Comparison of ENCODE assay signal across 18 mouse cellular contexts in the genomic region with DNA sequence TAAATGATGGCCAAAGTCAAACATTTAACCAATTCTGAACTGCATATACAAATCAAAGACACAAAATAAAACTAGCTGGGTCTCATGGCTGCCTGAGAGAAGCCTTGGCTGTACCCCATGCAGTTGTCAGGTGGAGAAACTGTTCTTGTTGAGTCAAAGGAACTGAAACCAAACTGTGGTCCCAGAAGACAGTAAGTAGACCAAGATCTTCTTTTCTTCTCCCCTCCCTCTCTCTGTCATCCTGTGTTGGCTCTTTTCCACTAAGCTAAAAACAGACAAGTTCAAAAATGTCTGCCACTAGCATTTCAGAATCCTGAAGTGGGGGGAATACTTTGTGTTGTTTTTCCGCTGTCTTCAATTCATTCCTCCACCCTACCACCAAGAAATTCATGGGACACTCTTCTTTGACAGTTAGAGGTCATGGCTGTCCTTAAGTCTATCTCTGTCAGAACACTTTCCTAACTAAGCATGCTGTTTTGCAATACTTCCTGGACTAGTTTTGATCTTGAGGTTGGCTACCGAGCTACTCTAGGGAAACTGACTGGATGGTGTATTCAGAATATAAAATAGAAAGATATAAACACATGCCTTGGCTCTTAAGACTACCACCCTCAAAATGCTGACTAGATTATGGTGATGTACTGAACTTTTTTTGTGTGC. TPM values are rescaled to one million over a fixed set of nuclear protein-coding genes. Genes with fewer than 3 reads are reported as not detected.
DNase-seq lines count a peak whose midpoint lies in the region; ATAC-seq and TF ChIP-seq lines count a peak whose summit lies in the region.
"Had no signal": no experiment of that assay in that cellular context is flagged by ENCODE, and none has a peak within 500 bp of the region (broad histone marks: within the 10 kb centered on the region; RNA-seq: fewer than 3 reads in every experiment).

No protein-coding gene starts in this region.

- TF ChIP-seq POLR2A in thymus, adult 2 months (IDR thresholded peaks at IDR 0.05; ENCODE audit: control insufficient read depth, extremely low read depth, insufficient read depth, low read length, poor library complexity): no peak
- no peak for TF ChIP-seq POLR2A in lung, adult 2 months (IDR thresholded peaks at IDR 0.05; ENCODE audit: borderline replicate concordance, extremely low read depth, low read depth, low read length)

- H3K4me1 ChIP-seq in thymus, adult 2 months (replicated peaks; ENCODE audit: control insufficient read depth, insufficient read depth, low read length): peaks cover 16% of the 10 kb centered on the region
- H3K4me1 ChIP-seq in liver, postnatal 0 days (ENCODE audit: insufficient read depth): peaks cover 25% of the 10 kb centered on the region
- no peaks in the 10 kb centered on the region; the same call in 1 of the 2 replicates for H3K4me1 ChIP-seq in lung, adult 2 months (ENCODE audit: control insufficient read depth, insufficient read depth, low read length)
- 0 out of 2 replicates have a peak, but pooled peaks cover 3% of the 10 kb centered on the region for H3K4me1 ChIP-seq in intestine, embryonic 15.5 days (replicated peaks)
- H3K4me1 ChIP-seq: midbrain, embryonic 13.5 days had no signal

- peak overlapping the region; percentile 81 for H3K27ac ChIP-seq in thymus, adult 2 months (ENCODE audit: control insufficient read depth, insufficient read depth, low read length)
- peak overlapping the region; percentile 55 for H3K27ac ChIP-seq in liver, postnatal 0 days (ENCODE audit: low read depth)
- no peak overlapping the region for H3K27ac ChIP-seq in intestine, embryonic 15.5 days
- H3K27ac ChIP-seq: limb, embryonic 12.5 days; midbrain, embryonic 13.5 days had no signal

- no peak overlapping the region for H3K9ac ChIP-seq in liver, postnatal 0 days (replicated peaks)
- no peak overlapping the region for H3K9ac ChIP-seq in intestine, embryonic 15.5 days
- H3K9ac ChIP-seq: limb, embryonic 12.5 days; midbrain, embryonic 13.5 days had no signal

- peak; percentile 55 for DNase-seq in thymus, adult 2 months
- DNase-seq in thymus, postnatal 4 days: no peak
- DNase-seq in T-cell, adult 2 months (ENCODE audit: low spot score): peak; percentile 67
- DNase-seq in liver, postnatal 0 days: no peak
- DNase-seq in thymus, postnatal 14 days: peak; percentile 58
- DNase-seq in lung, adult 2 months: no peak
- DNase-seq in frontal cortex, adult 2 months (ENCODE audit: extremely low spot score in 1 of 2, low spot score in 1 of 2): no peak
- DNase-seq: cerebellum, adult 2 months; embryo, embryonic 11 days; heart, postnatal 4 days; kidney, adult 18-20 months; kidney, postnatal 25 days; layer of hippocampus, postnatal 36 days; retina, postnatal 1 day had no signal

- H3K4me3 ChIP-seq in thymus, adult 2 months (ENCODE audit: control insufficient read depth, insufficient read depth, low read length): no peak overlapping the region
- H3K4me3 ChIP-seq in liver, postnatal 0 days (ENCODE audit: low read depth, low read length): no peak overlapping the region
- H3K4me3 ChIP-seq in lung, adult 2 months (replicated peaks; ENCODE audit: extremely low read depth, low read depth, low read length): no peak overlapping the region
- H3K4me3 ChIP-seq in intestine, embryonic 15.5 days (replicated peaks): no peak overlapping the region
- H3K4me3 ChIP-seq: limb, embryonic 12.5 days; midbrain, embryonic 13.5 days had no signal

- H3K4me2 ChIP-seq in liver, postnatal 0 days (ENCODE audit: low read depth, low read length): peak overlapping the region; percentile 30; the same call in 1 of the 2 replicates
- H3K4me2 ChIP-seq in intestine, embryonic 15.5 days (replicated peaks): no peak overlapping the region
- H3K4me2 ChIP-seq: limb, embryonic 12.5 days; midbrain, embryonic 13.5 days had no signal

- H3K36me3 ChIP-seq in thymus, adult 2 months (ENCODE audit: control insufficient read depth, insufficient read depth, low read length): 0 out of 2 replicates have a peak, but pooled peaks cover 3% of the 10 kb centered on the region
- H3K36me3 ChIP-seq in liver, postnatal 0 days (replicated peaks; ENCODE audit: insufficient read depth, low read length): no peaks in the 10 kb centered on the region
- no peaks in the 10 kb centered on the region for H3K36me3 ChIP-seq in intestine, embryonic 15.5 days
- H3K36me3 ChIP-seq: limb, embryonic 12.5 days; midbrain, embryonic 13.5 days had no signal

- no peaks in the 10 kb centered on the region for H3K27me3 ChIP-seq in thymus, adult 2 months (ENCODE audit: control insufficient read depth, insufficient read depth, low read length)
- H3K27me3 ChIP-seq in liver, postnatal 0 days (ENCODE audit: insufficient read depth, low read length): no peaks in the 10 kb centered on the region
- no peaks in the 10 kb centered on the region for H3K27me3 ChIP-seq in intestine, embryonic 15.5 days (replicated peaks)
- H3K27me3 ChIP-seq: limb, embryonic 12.5 days; midbrain, embryonic 13.5 days had no signal

- TF ChIP-seq EP300 in liver, postnatal 0 days (IDR thresholded peaks at IDR 0.05; ENCODE audit: low read depth): 0 out of 2 replicates have a peak, but pooled peaks have one; percentile 5

- WGBS in thymus, adult 2 months: 14% methylated on average over 2 of the region's 2 CpGs
- 65% methylated on average over 2 of the region's 2 CpGs for WGBS in liver, postnatal 0 days (ENCODE audit: insufficient replicate concordance)
- 48% methylated on average over 2 of the region's 2 CpGs for WGBS in lung, adult 2 months
- 87% methylated on average over 2 of the region's 2 CpGs for WGBS in intestine, embryonic 15.5 days

- H3K9me3 ChIP-seq in liver, postnatal 0 days (ENCODE audit: low read length): no peaks in the 10 kb centered on the region
- H3K9me3 ChIP-seq in intestine, embryonic 15.5 days: no peaks in the 10 kb centered on the region
- H3K9me3 ChIP-seq: limb, embryonic 12.5 days; midbrain, embryonic 13.5 days had no signal

- ATAC-seq in liver, postnatal 0 days: no peak
- no peak for ATAC-seq in intestine, embryonic 15.5 days
- ATAC-seq: forebrain, embryonic 16.5 days; midbrain, embryonic 13.5 days had no signal

- TF ChIP-seq CTCF in thymus, adult 2 months (IDR thresholded peaks at IDR 0.05; ENCODE audit: borderline replicate concordance, control insufficient read depth, extremely low read depth, insufficient read depth, low read length, poor library complexity): no peak
- no peak for TF ChIP-seq CTCF in liver, postnatal 0 days (IDR thresholded peaks at IDR 0.05; ENCODE audit: low read depth)
- no peak for TF ChIP-seq CTCF in lung, adult 2 months (IDR thresholded peaks at IDR 0.05; ENCODE audit: insufficient read depth, low read length)

RNA-seq across cellular contexts. Expression of a gene that starts 9.2 kb away (rescaled TPM):
- polyA plus RNA-seq in thymus, adult 2 months (2012; rRNA removed): 291 and 334 TPM in 2 replicates
- 61.3 and 73.3 TPM in 2 replicates for polyA plus RNA-seq in liver, postnatal 0 days (2015; fragmentation: Nextera tagmentation; extraction: Ambion mirVana)
- polyA plus RNA-seq in lung, adult 2 months (2012; rRNA removed): 97.9 and 103 TPM in 2 replicates
- polyA plus RNA-seq in frontal cortex, adult 2 months (2012; rRNA removed): 33.8 and 39.7 TPM in 2 replicates
- 107 and 119 TPM in 2 replicates for polyA plus RNA-seq in intestine, embryonic 15.5 days (2015; fragmentation: Nextera tagmentation; extraction: Ambion mirVana)

Comparison
In these comparisons a context has a peak if more than half of its experiments do, and no peak if none do; other contexts are left out.
1. DNase-seq: peak in thymus, adult 2 months (single experiment), T-cell, adult 2 months (single experiment) and thymus, postnatal 14 days (single experiment); none in thymus, postnatal 4 days (single experiment), liver, postnatal 0 days (single experiment), lung, adult 2 months (single experiment) and frontal cortex, adult 2 months (0 of 2).